Mouse (Mus musculus): ENCODE measurements around the gene Tmem231.

GRCm38 (mm10) chr8:111950846-111951245 lies 17.2 kb upstream of the Tmem231 start:
- no peak for TF ChIP-seq CTCF (IDR thresholded peaks at IDR 0.05)
- TF ChIP-seq POLR2A (IDR thresholded peaks at IDR 0.05; ENCODE audit: insufficient read depth, low read depth, low read length) = no peak
